Mouse (Mus musculus) embryo, embryonic 11.5 days (tissue): ENCODE data around the gene Rdh8.
A peak's percentile ranks its signal among the peaks of the same experiment; 100 is the strongest.

ENCODE experiments used
- DNase-seq: peaks from one replicate; pipeline ENCODE4 v3.0.0-alpha.2; 2012; ENCODE audit warnings: low read depth, low spot score

The Rdh8 gene

GRCm38 (mm10) chr9:20818236-20818635 lies at the start of gene Rdh8:
TSS of gene Rdh8 (plus strand) at chr9:20818503.
- no peak for DNase-seq

GRCm38 (mm10) chr9:20781286-20781685 lies 37.0 kb upstream of the Rdh8 start:
- DNase-seq = no peak

- no peak for DNase-seq
Measured at GRCm38 (mm10) chr9:20785055-20785454, 33.2 kb upstream of the Rdh8 start.

GRCm38 (mm10) chr9:20787992-20788391 lies 30.3 kb upstream of the Rdh8 start:
- no peak for DNase-seq

- no peak for DNase-seq
Measured at GRCm38 (mm10) chr9:20789651-20790050, 28.7 kb upstream of the Rdh8 start.

- DNase-seq = no peak
Measured at GRCm38 (mm10) chr9:20790345-20790744, 28.0 kb upstream of the Rdh8 start.

- DNase-seq = no peak
Measured at GRCm38 (mm10) chr9:20794108-20794806, 24.0 kb upstream of the Rdh8 start.

- DNase-seq = peak; percentile 11
Measured at GRCm38 (mm10) chr9:20804266-20805158, 13.8 kb upstream of the Rdh8 start.

- no peak for DNase-seq
Measured at GRCm38 (mm10) chr9:20805159-20805495, 13.2 kb upstream of the Rdh8 start.

- DNase-seq = no peak
Measured at GRCm38 (mm10) chr9:20805706-20806105, 12.6 kb upstream of the Rdh8 start.

GRCm38 (mm10) chr9:20810271-20810670 lies 8.0 kb upstream of the Rdh8 start:
- no peak for DNase-seq

GRCm38 (mm10) chr9:20810773-20811172 lies 7.5 kb upstream of the Rdh8 start:
- no peak for DNase-seq

- DNase-seq = peak; percentile 41
Measured at GRCm38 (mm10) chr9:20812537-20813271, 5.6 kb upstream of the Rdh8 start.

- DNase-seq = peak; percentile 19
Measured at GRCm38 (mm10) chr9:20814521-20815272, 3.6 kb upstream of the Rdh8 start, which contains the start of gene Col5a3. TSS of gene Col5a3 (minus strand) at chr9:20815067.

- DNase-seq = no peak
Measured at GRCm38 (mm10) chr9:20820001-20820400, 1.7 kb downstream of the Rdh8 start.

- DNase-seq = no peak
Measured at GRCm38 (mm10) chr9:20822821-20823220, 4.5 kb downstream of the Rdh8 start.

GRCm38 (mm10) chr9:20825781-20826180 lies 7.5 kb downstream of the Rdh8 start:
- no peak for DNase-seq

- DNase-seq = no peak
Measured at GRCm38 (mm10) chr9:20828127-20828526, 9.8 kb downstream of the Rdh8 start.

GRCm38 (mm10) chr9:20830901-20831643 lies 12.8 kb downstream of the Rdh8 start:
- peak; percentile 88 for DNase-seq

GRCm38 (mm10) chr9:20834881-20835280 lies 16.6 kb downstream of the Rdh8 start:
- no peak for DNase-seq
